Mouse (Mus musculus) testis, adult 2 months (tissue): ENCODE results near the gene Slc16a5. TPM values are rescaled to one million over a fixed set of nuclear protein-coding genes. Genes with fewer than 3 reads are reported as not detected.
"Not testable (repeated sequence)": the region's sequence is repeated elsewhere in the genome, so short reads cannot be mapped to it uniquely, and the experiment has no call there.

Source experiments
- H3K27ac ChIP-seq: fragments of 200-500 bp; 2 replicates; pipeline ENCODE4 v1.5.1; 2012; ENCODE audit warnings: low read depth, low read length; ENCODE audit not compliant: control insufficient read depth, insufficient read depth
- H3K27me3 ChIP-seq: fragments of 200-500 bp; 2 replicates; pipeline ENCODE4 v1.6.1; 2012; ENCODE audit warnings: mild to moderate bottlenecking, low read length, moderate library complexity; ENCODE audit not compliant: control insufficient read depth, insufficient read depth
- H3K36me3 ChIP-seq: fragments of 200-500 bp; 2 replicates; pipeline ENCODE4 v1.6.1; 2012; ENCODE audit warnings: mild to moderate bottlenecking, low read length; ENCODE audit not compliant: control insufficient read depth, insufficient read depth
- H3K4me1 ChIP-seq: fragments of 200-500 bp; 2 replicates; pipeline ENCODE4 v1.6.1; 2012; ENCODE audit warnings: low read length; ENCODE audit not compliant: control insufficient read depth, insufficient read depth
- H3K4me3 ChIP-seq: fragments of 200-500 bp; 2 replicates; pipeline ENCODE4 v1.5.1; 2012; ENCODE audit warnings: low read depth, mild to moderate bottlenecking, low read length, moderate library complexity, mixed read lengths; ENCODE audit not compliant: control insufficient read depth
- CTCF ChIP-seq: fragments of 200-500 bp; IDR thresholded peaks from 2 replicates; pipeline ENCODE4 v1.5.1; 2012; ENCODE audit warnings: low read depth, mild to moderate bottlenecking, inconsistent platforms, low read length, moderate library complexity; ENCODE audit not compliant: control insufficient read depth, insufficient read depth, insufficient replicate concordance
- POLR2A ChIP-seq: fragments of 200-500 bp; IDR thresholded peaks from 2 replicates; pipeline ENCODE4 v1.6.1; 2012; ENCODE audit warnings: low read depth, mild to moderate bottlenecking, inconsistent platforms, low read length, moderate library complexity; ENCODE audit not compliant: control insufficient read depth
- polyA plus RNA-seq: library from polyadenylated mRNA; depleted of rRNA; stranded (reverse); fragments of >200 nt; gene quantifications from 2 replicates; pipeline ENCODE4 v1.2.3, GENCODE M21; 2012

The Slc16a5 gene
- polyA plus RNA-seq, 1 experiment = 0.78 TPM

- Histone ChIP-seq H3K4me3 (no peak overlapping the region), H3K36me3 (no peaks in the 10 kb centered on the region), H3K27ac (no peak overlapping the region), H3K27me3 (no peaks in the 10 kb centered on the region), H3K4me1 (peaks cover 5% of the 10 kb centered on the region)
- TF ChIP-seq CTCF (no peak), POLR2A (no peak)
Observed at GRCm38 (mm10) chr11:115448998-115449397, 13.3 kb upstream of the Slc16a5 start.

GRCm38 (mm10) chr11:115450176-115450575, 12.1 kb upstream of the Slc16a5 start:
- Histone ChIP-seq H3K36me3 (no peaks in the 10 kb centered on the region), H3K4me3 (no peak overlapping the region), H3K27me3 (no peaks in the 10 kb centered on the region), H3K27ac (no peak overlapping the region), H3K4me1 (peaks cover 5% of the 10 kb centered on the region)
- TF ChIP-seq CTCF (no peak), POLR2A (no peak)

GRCm38 (mm10) chr11:115451781-115452241, 10.5 kb upstream of the Slc16a5 start:
- no peak overlapping the region for H3K4me3 ChIP-seq
- no peak for TF ChIP-seq CTCF
- TF ChIP-seq POLR2A = no peak
- peaks cover 2% of the 10 kb centered on the region for H3K4me1 ChIP-seq
- no peaks in the 10 kb centered on the region for H3K27me3 ChIP-seq
- H3K36me3 ChIP-seq = no peaks in the 10 kb centered on the region
- no peak overlapping the region for H3K27ac ChIP-seq

GRCm38 (mm10) chr11:115452281-115452860, 9.9 kb upstream of the Slc16a5 start:
- no peak overlapping the region for H3K4me3 ChIP-seq
- no peak for TF ChIP-seq CTCF
- no peak for TF ChIP-seq POLR2A

GRCm38 (mm10) chr11:115453306-115453705, 9.0 kb upstream of the Slc16a5 start:
- Histone ChIP-seq H3K27ac (no peak overlapping the region), H3K4me1 (peaks cover 2% of the 10 kb centered on the region), H3K4me3 (no peak overlapping the region), H3K36me3 (no peaks in the 10 kb centered on the region), H3K27me3 (no peaks in the 10 kb centered on the region)
- TF ChIP-seq CTCF (no peak), POLR2A (no peak)

More at GRCm38 (mm10) chr11:115452281-115452860, 9.9 kb upstream of the Slc16a5 start:
- Histone ChIP-seq H3K36me3 (no peaks in the 10 kb centered on the region), H3K27me3 (no peaks in the 10 kb centered on the region), H3K4me1 (peaks cover 2% of the 10 kb centered on the region), H3K27ac (no peak overlapping the region)

- not testable (repeated sequence) for H3K4me3 ChIP-seq, H3K27ac ChIP-seq, H3K36me3 ChIP-seq, H3K27me3 ChIP-seq, H3K4me1 ChIP-seq
Observed at GRCm38 (mm10) chr11:115454822-115455221, 7.5 kb upstream of the Slc16a5 start.

GRCm38 (mm10) chr11:115455619-115456018, 6.7 kb upstream of the Slc16a5 start:
- TF ChIP-seq POLR2A (no peak), CTCF (peak; percentile 88; the same call in 1 of the 2 replicates)
- Histone ChIP-seq H3K4me3 (peak overlapping the region; percentile 47), H3K4me1 (no peaks in the 10 kb centered on the region; the same call in none of the 2 replicates)

GRCm38 (mm10) chr11:115456182-115456581, 6.1 kb upstream of the Slc16a5 start:
- Histone ChIP-seq H3K27ac (no peak overlapping the region), H3K36me3 (no peaks in the 10 kb centered on the region), H3K27me3 (no peaks in the 10 kb centered on the region), H3K4me3 (no peak overlapping the region), H3K4me1 (no peaks in the 10 kb centered on the region; the same call in 1 of the 2 replicates)
- TF ChIP-seq POLR2A = no peak
- no peak for TF ChIP-seq CTCF

More at GRCm38 (mm10) chr11:115455619-115456018, 6.7 kb upstream of the Slc16a5 start:
- Histone ChIP-seq H3K27me3 (no peaks in the 10 kb centered on the region), H3K36me3 (no peaks in the 10 kb centered on the region), H3K27ac (no peak overlapping the region)
